Mouse (Mus musculus) adrenal gland, adult 2 months (tissue): ENCODE measurements around the gene Gbp5. TPM values are rescaled to one million over a fixed set of nuclear protein-coding genes. Genes with fewer than 3 reads are reported as not detected.
A peak's percentile ranks its signal among the peaks of the same experiment; 100 is the strongest.
"Not testable (repeated sequence)": the region's sequence is repeated elsewhere in the genome, so short reads cannot be mapped to it uniquely, and the experiment has no call there.

Source experiments
- DNase-seq: peaks from one replicate; pipeline ENCODE4 v3.0.0; 2021
- polyA plus RNA-seq: library from polyadenylated mRNA; depleted of rRNA; stranded (reverse); fragments of >200 nt; gene quantifications from 2 replicates; pipeline ENCODE4 v1.2.3, GENCODE M21; 2012; rRNA removed
- total RNA-seq, 2 experiments: library from RNA; stranded (reverse); gene quantifications; 2 replicates each; pipeline ENCODE4 v1.2.3; 2021

The Gbp5 gene
- total and polyA plus RNA-seq, 3 experiments = 0.53 to 6.5 (median 3.0) TPM

DNA sequence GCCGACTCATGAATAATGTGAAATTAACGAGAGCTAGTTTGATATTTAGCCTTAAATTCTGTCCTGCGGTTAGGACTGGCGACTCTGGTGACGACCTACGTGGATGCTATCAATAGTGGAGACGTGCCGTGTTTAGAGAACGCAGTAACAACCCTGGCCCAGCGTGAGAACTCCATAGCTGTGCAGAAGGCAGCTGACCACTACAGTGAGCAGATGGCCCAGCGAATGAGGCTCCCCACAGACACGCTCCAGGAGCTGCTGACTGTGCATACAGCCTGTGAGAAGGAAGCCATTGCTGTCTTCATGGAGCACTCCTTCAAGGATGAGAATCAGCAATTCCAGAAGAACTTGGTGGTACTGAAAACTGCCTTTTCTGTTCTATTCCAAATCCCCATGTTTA, 49.0 kb downstream of the Gbp5 start:
- not testable (repeated sequence) for DNase-seq

DNA sequence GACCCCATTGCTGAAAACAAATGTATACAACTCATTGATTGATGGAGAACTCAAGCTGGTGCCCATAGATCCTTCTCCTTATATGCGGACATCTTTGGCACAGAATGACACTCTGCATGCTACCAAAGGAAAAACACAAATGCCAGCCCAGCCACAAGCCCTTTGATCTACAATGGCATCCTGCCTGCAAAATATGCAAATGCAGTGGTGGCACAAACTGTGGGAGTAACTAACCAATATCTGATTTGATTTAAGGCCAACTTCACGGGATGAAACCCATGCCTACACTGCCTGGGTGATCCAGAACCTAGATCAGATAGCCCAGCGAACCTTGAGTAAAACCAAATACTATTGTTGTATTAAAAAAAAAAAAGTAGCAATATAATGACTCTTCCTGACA, 52.9 kb downstream of the Gbp5 start:
- DNase-seq = no peak

DNA sequence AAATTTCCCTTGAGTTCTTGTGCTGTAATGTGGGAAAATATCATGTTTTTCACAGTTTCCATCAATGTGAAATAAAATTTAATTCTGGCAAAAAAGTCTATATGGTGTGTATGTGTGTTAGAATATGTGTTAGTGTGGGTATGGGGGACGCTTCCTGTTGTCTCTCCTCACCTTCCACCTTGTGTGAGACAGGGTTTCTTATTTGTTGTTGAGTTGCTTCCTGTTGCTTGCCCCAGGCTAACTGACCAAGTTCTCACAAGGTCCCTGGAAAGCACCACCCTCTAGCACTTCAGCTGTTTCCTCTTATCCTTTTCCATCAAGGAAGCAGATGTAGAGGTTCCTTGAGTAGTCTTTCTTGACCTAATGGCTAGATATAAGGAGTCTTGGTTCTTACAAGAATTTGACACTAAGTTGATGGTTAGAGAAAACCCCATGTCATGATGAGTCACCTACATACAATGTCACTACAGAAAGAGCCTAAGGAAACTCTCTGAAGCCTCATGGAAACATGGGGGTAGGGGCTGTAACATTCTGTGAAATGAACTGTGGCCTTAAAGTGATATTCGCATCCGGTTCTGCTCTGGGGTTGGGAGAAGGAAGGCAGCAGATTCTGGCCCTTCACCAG, 56.4 kb downstream of the Gbp5 start:
- DNase-seq = no peak

DNA sequence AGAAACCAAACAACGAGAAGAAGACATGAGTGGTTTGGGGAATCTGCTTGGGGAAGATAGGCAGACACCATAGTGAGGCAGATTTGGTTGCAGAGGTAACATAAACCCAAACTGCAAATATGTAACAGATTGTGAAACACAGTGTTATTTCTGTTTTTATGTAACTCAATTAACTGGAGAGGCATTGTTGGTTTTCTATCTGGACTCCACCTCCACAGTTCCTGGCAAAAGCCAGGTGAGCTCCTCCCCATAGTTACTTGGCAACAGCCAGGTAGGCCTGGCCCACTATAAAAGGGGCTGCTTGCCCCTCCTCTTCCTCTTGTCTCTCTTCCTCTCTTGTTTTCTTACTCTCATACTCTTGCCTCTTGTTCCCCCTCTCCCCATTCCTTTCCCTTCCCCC, 60.8 kb downstream of the Gbp5 start:
- no peak for DNase-seq

DNA sequence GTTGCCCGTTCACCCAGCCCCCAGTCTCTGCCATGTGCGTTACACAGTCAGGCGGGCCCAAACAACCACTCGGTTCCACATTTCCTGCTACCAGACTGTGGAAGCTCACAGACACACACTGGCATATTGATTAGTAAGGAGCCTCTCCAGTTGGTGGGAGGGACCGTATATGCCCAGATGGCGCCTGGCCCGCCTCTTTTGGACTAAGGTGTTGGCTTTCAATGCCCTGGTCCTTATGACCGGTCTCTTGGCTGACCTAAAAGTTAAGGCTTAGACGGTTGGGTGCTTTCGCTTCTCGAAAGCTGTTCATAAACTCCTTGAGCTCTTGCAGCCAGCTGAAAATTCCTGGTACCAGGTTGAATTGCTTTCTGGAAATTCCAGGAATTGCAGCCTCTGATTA, 61.8 kb downstream of the Gbp5 start:
- no peak for DNase-seq

DNA sequence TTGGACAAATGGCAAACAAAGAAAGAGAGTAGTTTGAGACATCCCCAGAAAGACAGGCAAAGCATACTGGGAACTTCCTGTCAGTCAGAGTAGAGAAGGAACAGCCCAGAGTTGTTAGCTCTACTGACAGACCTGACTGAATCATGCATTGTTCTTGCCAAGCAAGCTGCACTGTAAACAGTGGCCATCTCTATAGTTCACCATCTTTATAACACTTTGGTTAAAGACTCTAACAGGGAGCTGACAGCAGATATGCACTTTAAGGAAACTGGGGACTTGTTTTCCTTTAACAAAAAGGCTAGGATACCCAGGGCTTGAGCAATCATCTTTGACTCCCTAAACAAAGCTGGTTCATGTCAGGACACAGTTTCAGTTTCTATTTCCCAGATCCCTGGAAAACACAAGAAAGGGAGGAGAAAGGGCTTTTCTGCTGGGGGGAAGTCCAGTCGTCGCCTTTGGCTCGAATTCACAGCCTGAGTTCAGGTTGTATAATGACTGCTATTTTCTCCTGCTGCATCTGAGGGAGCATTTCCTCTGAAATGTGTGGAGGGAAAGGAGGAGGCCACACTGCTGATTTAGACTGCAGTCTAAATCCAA, 66.0 kb downstream of the Gbp5 start, which contains the start of gene Gbp3:
Gbp3 (plus strand) TSS at position 395 of the 597 bp plus-strand sequence.
- DNase-seq = peak; percentile 59

DNA sequence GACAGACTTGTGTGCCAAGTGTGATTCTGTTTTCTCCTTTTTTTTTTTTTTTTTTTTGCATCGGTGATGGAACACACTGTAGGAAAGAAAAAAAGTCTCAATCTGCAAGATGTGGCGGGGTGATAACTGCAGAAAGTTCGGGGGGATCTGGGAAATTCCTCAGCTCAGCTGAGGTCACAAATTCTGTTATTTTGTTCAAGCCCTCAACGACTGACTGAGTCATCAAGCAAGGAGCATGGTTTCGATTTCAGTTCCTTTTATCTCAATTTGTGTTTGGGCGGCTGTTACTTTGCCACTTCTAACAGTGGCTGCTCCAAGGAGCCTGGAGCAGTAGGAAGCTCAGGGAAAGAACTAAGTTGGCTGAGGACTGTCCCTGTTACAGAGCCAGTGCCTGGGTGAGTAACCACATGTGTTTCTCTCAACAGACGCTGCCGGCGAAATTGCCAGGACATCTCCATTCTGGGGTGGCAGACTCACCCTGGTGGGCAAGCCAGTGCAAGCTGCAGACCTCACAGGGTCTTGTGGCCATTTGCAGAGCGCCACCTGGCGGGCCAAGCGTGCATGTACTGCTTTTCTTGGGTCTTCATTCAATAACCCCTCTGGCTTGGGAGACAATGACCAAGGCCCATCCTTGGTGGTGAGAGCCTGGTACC, 66.6 kb downstream of the Gbp5 start:
- DNase-seq = peak; percentile 90

DNA sequence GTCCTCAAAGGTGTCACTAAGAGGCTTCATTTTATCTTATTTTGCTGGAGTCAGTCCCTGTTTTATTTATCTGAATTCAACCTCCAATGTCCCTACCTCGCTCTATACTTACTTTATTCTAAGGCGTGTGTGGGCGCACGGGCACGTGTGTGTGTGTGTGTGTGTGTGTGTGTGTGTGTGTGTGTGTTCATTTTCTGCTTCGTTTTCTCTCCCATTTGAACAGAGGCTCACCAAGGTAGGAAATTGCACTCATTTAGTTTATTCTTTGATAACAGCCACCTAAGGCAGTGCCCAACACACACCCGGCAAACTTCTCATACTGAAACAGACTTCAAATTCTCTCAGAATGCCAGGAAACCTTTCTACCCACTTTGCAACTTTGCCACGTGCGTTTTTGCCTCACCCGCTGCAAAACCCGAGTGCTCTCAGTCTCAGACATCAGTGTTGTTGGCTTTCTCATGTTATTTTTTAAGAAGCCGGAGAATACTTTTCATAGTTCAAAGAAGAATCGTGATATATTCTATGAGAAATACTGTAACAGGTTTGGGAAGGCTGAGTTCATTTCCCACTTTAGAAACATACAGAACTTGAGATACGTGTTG, 67.4 kb downstream of the Gbp5 start:
- DNase-seq = no peak

DNA sequence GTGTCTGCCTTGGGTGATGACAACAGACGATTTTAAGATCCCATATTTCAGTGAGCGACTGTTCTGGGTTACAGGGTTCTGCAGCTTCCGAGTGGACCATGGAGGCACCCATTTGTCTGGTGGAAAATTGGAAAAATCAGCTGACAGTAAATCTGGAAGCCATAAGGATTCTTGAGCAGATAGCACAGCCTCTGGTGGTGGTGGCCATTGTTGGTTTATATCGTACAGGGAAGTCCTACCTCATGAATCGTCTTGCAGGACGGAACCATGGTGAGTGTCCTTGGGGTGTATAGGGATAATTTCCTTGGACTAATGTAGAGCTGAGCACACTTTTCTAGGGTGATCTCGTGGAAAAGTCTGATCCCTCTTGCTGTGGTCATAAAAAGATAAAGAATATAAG, 67.9 kb downstream of the Gbp5 start:
- DNase-seq = no peak

DNA sequence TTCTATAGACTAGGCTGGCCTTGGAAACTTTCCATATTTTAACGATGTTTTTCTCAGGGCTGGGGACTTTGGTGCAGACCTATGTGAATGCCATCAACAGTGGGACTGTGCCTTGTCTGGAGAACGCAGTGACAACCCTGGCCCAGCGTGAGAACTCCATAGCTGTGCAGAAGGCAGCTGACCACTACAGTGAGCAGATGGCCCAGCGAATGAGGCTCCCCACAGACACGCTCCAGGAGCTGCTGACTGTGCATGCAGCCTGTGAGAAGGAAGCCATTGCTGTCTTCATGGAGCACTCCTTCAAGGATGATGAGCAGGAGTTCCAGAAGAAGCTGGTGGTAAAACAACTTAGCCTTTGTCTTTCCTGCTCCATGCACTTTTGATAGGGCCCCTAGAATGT, 73.7 kb downstream of the Gbp5 start:
- DNase-seq = not testable (repeated sequence)

DNA sequence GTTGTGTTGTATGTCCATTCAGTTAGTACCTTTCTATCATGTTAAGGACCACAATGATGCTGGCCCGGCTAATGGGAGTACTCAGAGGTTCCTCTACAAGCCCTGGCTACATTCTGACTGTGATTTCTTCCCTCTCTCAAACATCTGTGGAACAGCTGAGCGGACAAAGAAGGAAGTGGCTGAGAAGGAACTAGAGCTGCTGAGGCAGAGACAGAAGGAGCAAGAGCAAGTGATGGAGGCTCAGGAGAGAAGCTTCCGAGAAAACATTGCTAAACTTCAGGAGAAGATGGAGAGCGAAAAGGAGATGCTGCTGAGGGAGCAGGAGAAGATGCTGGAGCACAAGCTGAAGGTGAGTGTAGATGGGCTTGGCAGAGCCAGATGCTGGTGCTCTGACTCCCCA, 77.0 kb downstream of the Gbp5 start:
- no peak for DNase-seq

Other genes starting within 250 kb of the Gbp5 start
- 100 to 1,000 TPM in 1 of 2 experiments, 10 to 100 TPM in 1; 36.0 to 107 TPM for gene Pdlim5, start 98.3 kb upstream of the Gbp5 start, total RNA-seq
- gene Pdlim5, start 98.3 kb upstream of the Gbp5 start, polyA plus RNA-seq = 38.6 and 67.5 TPM in 2 replicates
- 10 to 100 TPM; 13.5 to 16.4 TPM for gene Gbp7, start 36.4 kb downstream of the Gbp5 start, total RNA-seq
- 1.3 and 2.5 TPM in 2 replicates for gene Gbp7, start 36.4 kb downstream of the Gbp5 start, polyA plus RNA-seq
- gene Gbp3, start 66.0 kb downstream of the Gbp5 start, total RNA-seq = 10 to 100 TPM in 1 of 2 experiments, 1 to 10 TPM in 1; 10.0 to 10.7 TPM
- 18.0 and 23.8 TPM in 2 replicates for gene Gbp3, start 66.0 kb downstream of the Gbp5 start, polyA plus RNA-seq
- gene Gbp2b, start 100.9 kb downstream of the Gbp5 start, total RNA-seq = under 1 TPM; 0.29 to 0.62 TPM
- 0.03 TPM in 1 of 2 replicates, not detected in the other for gene Gbp2b, start 100.9 kb downstream of the Gbp5 start, polyA plus RNA-seq
- 10 to 100 TPM; 18.6 to 20.6 TPM for gene Gbp2, start 126.6 kb downstream of the Gbp5 start, total RNA-seq
- gene Gbp2, start 126.6 kb downstream of the Gbp5 start, polyA plus RNA-seq = 7.3 and 9.5 TPM in 2 replicates
- 10 to 100 TPM; 30.7 to 36.2 TPM for gene Kyat3, start 207.1 kb downstream of the Gbp5 start, total RNA-seq
- gene Kyat3, start 207.1 kb downstream of the Gbp5 start, polyA plus RNA-seq = 1.5 and 2.5 TPM in 2 replicates